Mouse (Mus musculus) adrenal gland, postnatal 10 days (tissue): ENCODE data around the gene Tex261. TPM values are rescaled to one million over a fixed set of nuclear protein-coding genes. Genes with fewer than 3 reads are reported as not detected.
"Not testable (repeated sequence)": the region's sequence is repeated elsewhere in the genome, so short reads cannot be mapped to it uniquely, and the experiment has no call there.

Experiments used
- DNase-seq: peaks from one replicate; pipeline ENCODE4 v3.0.0; 2021; ENCODE audit warnings: mixed read lengths
- long read RNA-seq, 2 experiments: library from polyadenylated mRNA; stranded (forward); transcript quantifications; one replicate each; pipeline ENCODE4 v2.0.0; 2021
- total RNA-seq, 2 experiments: library from RNA; stranded (reverse); gene quantifications; 2 replicates each; pipeline ENCODE4 v1.2.3; 2021

The Tex261 gene
- 10 to 100 TPM; 89.1 to 93.1 TPM for total RNA-seq
- long read RNA-seq, experiment 1, transcript Tex261-201 (6 exons, 2,984 nt) = major isoform, 194 of 241 reads
- long read RNA-seq, experiment 1, partial matches to known transcripts = 10 of 241 reads
- long read RNA-seq, experiment 1, other reads (novel, unspliced or antisense) = 35 of 241 reads
- long read RNA-seq, experiment 2, transcript Tex261-201 (6 exons, 2,984 nt) = major isoform, 114 of 125 reads
- long read RNA-seq, experiment 2, partial matches to known transcripts = 0 of 125 reads
- long read RNA-seq, experiment 2, other reads (novel, unspliced or antisense) = 11 of 125 reads

- peak; percentile 97 for DNase-seq
Measured at GRCm38 (mm10) chr6:83775638-83776293, at the start of gene Tex261. Gene Tex261 (minus strand): TSS chr6:83775813.

- DNase-seq = no peak
Measured at GRCm38 (mm10) chr6:83821856-83822255, 46.2 kb upstream of the Tex261 start.

- DNase-seq = no peak
Measured at GRCm38 (mm10) chr6:83820727-83821515, 45.3 kb upstream of the Tex261 start.

GRCm38 (mm10) chr6:83818996-83819395, 43.4 kb upstream of the Tex261 start:
- DNase-seq = no peak

- DNase-seq = no peak
Measured at GRCm38 (mm10) chr6:83815801-83816200, 40.2 kb upstream of the Tex261 start.

GRCm38 (mm10) chr6:83802846-83803245, 27.2 kb upstream of the Tex261 start:
- peak; percentile 50 for DNase-seq

- DNase-seq = no peak
Measured at GRCm38 (mm10) chr6:83802033-83802432, 26.4 kb upstream of the Tex261 start.

- DNase-seq = no peak
Measured at GRCm38 (mm10) chr6:83796686-83797085, 21.1 kb upstream of the Tex261 start.

- DNase-seq = peak; percentile 42
Measured at GRCm38 (mm10) chr6:83795492-83795900, 19.9 kb upstream of the Tex261 start.

- peak; percentile 95 for DNase-seq
Measured at GRCm38 (mm10) chr6:83794760-83795296, 19.2 kb upstream of the Tex261 start, which contains the start of gene Nagk. Gene Nagk (plus strand): TSS chr6:83794982.

GRCm38 (mm10) chr6:83791251-83791890, 15.8 kb upstream of the Tex261 start:
- peak; percentile 29 for DNase-seq

- DNase-seq = not testable (repeated sequence)
Measured at GRCm38 (mm10) chr6:83790533-83790932, 14.9 kb upstream of the Tex261 start.

- no peak for DNase-seq
Measured at GRCm38 (mm10) chr6:83788554-83788953, 12.9 kb upstream of the Tex261 start.

GRCm38 (mm10) chr6:83786426-83786825, 10.8 kb upstream of the Tex261 start:
- DNase-seq = no peak

- DNase-seq = peak; percentile 71
Measured at GRCm38 (mm10) chr6:83779026-83779425, 3.4 kb upstream of the Tex261 start.

- peak; percentile 51 for DNase-seq
Measured at GRCm38 (mm10) chr6:83778306-83778705, 2.7 kb upstream of the Tex261 start.

- DNase-seq = peak; percentile 28
Measured at GRCm38 (mm10) chr6:83774781-83775563, 641 bp downstream of the Tex261 start.

- no peak for DNase-seq
Measured at GRCm38 (mm10) chr6:83774126-83774525, 1.5 kb downstream of the Tex261 start.

GRCm38 (mm10) chr6:83768485-83768884, 7.1 kb downstream of the Tex261 start:
- no peak for DNase-seq

GRCm38 (mm10) chr6:83766982-83767381, 8.6 kb downstream of the Tex261 start:
- DNase-seq = no peak

- peak; percentile 51 for DNase-seq
Measured at GRCm38 (mm10) chr6:83762880-83763431, 12.7 kb downstream of the Tex261 start.
